In genomic region chr11:95093077-95093476, GRCm38 (mm10) we compare ENCODE assay signal across 32 mouse cellular contexts. TPM values are rescaled to one million over a fixed set of nuclear protein-coding genes. Genes with fewer than 3 reads are reported as not detected.
A peak's percentile ranks its signal among the peaks of the same experiment; 100 is the strongest.
DNase-seq lines count a peak whose midpoint lies in the region; ATAC-seq and TF ChIP-seq lines count a peak whose summit lies in the region.
"Had no signal": no experiment of that assay in that cellular context is flagged by ENCODE, and none has a peak within 500 bp of the region (broad histone marks: within the 10 kb centered on the region; RNA-seq: fewer than 3 reads in every experiment).

No protein-coding gene starts in this region.

- H3K27ac ChIP-seq in heart, postnatal 0 days (ENCODE audit: low read depth): no peak overlapping the region
- no peak overlapping the region for H3K27ac ChIP-seq in lung, postnatal 0 days (ENCODE audit: low read length)
- H3K27ac ChIP-seq: forebrain, embryonic 13.5 days; hindbrain, embryonic 10.5 days; hindbrain, embryonic 14.5 days; hindbrain, postnatal 0 days had no signal

- H3K9ac ChIP-seq in heart, postnatal 0 days (replicated peaks; ENCODE audit: low read depth, low read length): no peak overlapping the region
- no peak overlapping the region for H3K9ac ChIP-seq in lung, postnatal 0 days (replicated peaks; ENCODE audit: low read depth)
- H3K9ac ChIP-seq: forebrain, embryonic 13.5 days; hindbrain, embryonic 14.5 days had no signal

- no peak overlapping the region for H3K4me3 ChIP-seq in heart, postnatal 0 days (ENCODE audit: low read depth, low read length)
- H3K4me3 ChIP-seq in lung, postnatal 0 days (ENCODE audit: low read depth, low read length): no peak overlapping the region
- no peak overlapping the region for H3K4me3 ChIP-seq in lung, adult 2 months (replicated peaks; ENCODE audit: extremely low read depth, low read depth, low read length)
- H3K4me3 ChIP-seq: forebrain, embryonic 10.5 days; forebrain, embryonic 13.5 days; hindbrain, embryonic 10.5 days had no signal

- no peak for TF ChIP-seq EP300 in heart, postnatal 0 days (IDR thresholded peaks at IDR 0.05; ENCODE audit: low read depth)
- TF ChIP-seq EP300 in lung, postnatal 0 days (IDR thresholded peaks at IDR 0.05): peak; percentile 60

- H3K27me3 ChIP-seq in heart, postnatal 0 days (ENCODE audit: control insufficient read depth, insufficient read depth, low read length): no peaks in the 10 kb centered on the region
- H3K27me3 ChIP-seq in lung, postnatal 0 days (replicated peaks; ENCODE audit: insufficient read depth, low read length): no peaks in the 10 kb centered on the region
- H3K27me3 ChIP-seq: CH12.LX; forebrain, embryonic 13.5 days had no signal

- H3K4me2 ChIP-seq in heart, postnatal 0 days (ENCODE audit: low read depth, low read length): no peak overlapping the region
- no peak overlapping the region for H3K4me2 ChIP-seq in lung, postnatal 0 days (replicated peaks; ENCODE audit: low read depth, low read length)
- H3K4me2 ChIP-seq: forebrain, embryonic 13.5 days; heart, embryonic 11.5 days; hindbrain, embryonic 14.5 days had no signal

- no peaks in the 10 kb centered on the region for H3K36me3 ChIP-seq in heart, postnatal 0 days (replicated peaks; ENCODE audit: control insufficient read depth, insufficient read depth, low read length)
- no peaks in the 10 kb centered on the region for H3K36me3 ChIP-seq in lung, postnatal 0 days (ENCODE audit: insufficient read depth, low read length)
- H3K36me3 ChIP-seq: forebrain, embryonic 10.5 days; G1E; hindbrain, embryonic 10.5 days had no signal

- no peaks in the 10 kb centered on the region for H3K9me3 ChIP-seq in heart, postnatal 0 days (replicated peaks; ENCODE audit: control insufficient read depth, low read length)
- no peaks in the 10 kb centered on the region for H3K9me3 ChIP-seq in lung, postnatal 0 days (ENCODE audit: low read length)
- H3K9me3 ChIP-seq: forebrain, embryonic 10.5 days; forebrain, embryonic 13.5 days; G1E had no signal

- no peak for TF ChIP-seq POLR2A in lung, adult 2 months (IDR thresholded peaks at IDR 0.05; ENCODE audit: borderline replicate concordance, extremely low read depth, low read depth, low read length)

- ATAC-seq in heart, postnatal 0 days (ENCODE audit: insufficient read depth, low read depth): peak; percentile 10; the same call in 1 of the 2 replicates
- no peak for ATAC-seq in lung, postnatal 0 days
- ATAC-seq: forebrain, embryonic 13.5 days; forebrain, embryonic 16.5 days; hindbrain, postnatal 0 days; inflammation-experienced regulatory T-cells, adult 6 months had no signal

- no peak for DNase-seq in heart, postnatal 0 days (ENCODE audit: low spot score)
- DNase-seq in heart, adult 18-20 months: no peak
- no peak for DNase-seq in lung, postnatal 0 days (ENCODE audit: low spot score)
- DNase-seq in lung, adult 2 months: no peak
- DNase-seq in MN1 (ENCODE audit: low spot score): peak; percentile 62
- DNase-seq in retina, postnatal 1 day: no peak
- no peak for DNase-seq in urinary bladder, adult 2 months (ENCODE audit: low spot score)
- DNase-seq: adrenal gland, postnatal 14 days; B cell, adult 2 months; cerebellum, adult 18-20 months; cerebellum, adult 9-10 months; cerebellum, postnatal 14 days; gastrocnemius, postnatal 10 days; gastrocnemius, postnatal 36 days; heart, postnatal 10 days; heart, postnatal 36 days; kidney, adult 11 months had no signal

- no peak for TF ChIP-seq CTCF in heart, postnatal 0 days (IDR thresholded peaks at IDR 0.05; ENCODE audit: low read depth)
- no peak for TF ChIP-seq CTCF in lung, postnatal 0 days (IDR thresholded peaks at IDR 0.05)
- TF ChIP-seq CTCF in lung, adult 2 months (IDR thresholded peaks at IDR 0.05; ENCODE audit: insufficient read depth, low read length): no peak

- H3K4me1 ChIP-seq in heart, postnatal 0 days (ENCODE audit: control insufficient read depth, insufficient read depth): peaks cover 10% of the 10 kb centered on the region
- H3K4me1 ChIP-seq in lung, postnatal 0 days (ENCODE audit: insufficient read depth, low read depth, low read length): peaks cover 21% of the 10 kb centered on the region
- peaks cover 15% of the 10 kb centered on the region for H3K4me1 ChIP-seq in lung, adult 2 months (ENCODE audit: control insufficient read depth, insufficient read depth, low read length)

- 29% methylated on average over 5 of the region's 5 CpGs for WGBS in heart, postnatal 0 days
- 63% methylated on average over 5 of the region's 5 CpGs for WGBS in lung, postnatal 0 days
- WGBS in lung, adult 2 months: 57% methylated on average over 5 of the region's 5 CpGs

RNA-seq across cellular contexts. Expression of gene Itga3, which starts 16.5 kb away (rescaled TPM):
- total RNA-seq in heart, postnatal 0 days (2014; rRNA removed; ENCODE audit: low replicate concordance): 12.2 and 47.8 TPM in 2 replicates
- 6.6 and 7.2 TPM in 2 replicates for polyA plus RNA-seq in heart, postnatal 0 days (2015; fragmentation: Nextera tagmentation; extraction: Ambion mirVana)
- 10 to 100 TPM in 1 of 2 experiments, 1 to 10 TPM in 1; 8.6 to 10.1 TPM for total RNA-seq in heart, adult 18-20 months (2021)
- polyA plus RNA-seq in lung, postnatal 0 days (2015; fragmentation: Nextera tagmentation; extraction: Ambion mirVana): 44.3 and 63.1 TPM in 2 replicates
- 181 and 187 TPM in 2 replicates for polyA plus RNA-seq in lung, adult 2 months (2012; rRNA removed)
- 55.1 and 58.8 TPM in 2 replicates for polyA plus RNA-seq in urinary bladder, adult 2 months (2012; rRNA removed)
- total RNA-seq: granulocyte monocyte progenitor cell, adult 5-6 weeks had no signal
- polyA plus RNA-seq: G1E had no signal

RNA-seq across cellular contexts. Expression of gene Dlx3, which starts 26.8 kb away (rescaled TPM):
- not detected in 2 replicates for total RNA-seq in heart, postnatal 0 days (2014; rRNA removed; ENCODE audit: low replicate concordance)
- not detected in 2 replicates for polyA plus RNA-seq in heart, postnatal 0 days (2015; fragmentation: Nextera tagmentation; extraction: Ambion mirVana)
- not detected for total RNA-seq in heart, adult 18-20 months (2021)
- polyA plus RNA-seq in lung, postnatal 0 days (2015; fragmentation: Nextera tagmentation; extraction: Ambion mirVana): 0.05 TPM in 1 of 2 replicates, not detected in the other
- 0.05 and 2.0 TPM in 2 replicates for polyA plus RNA-seq in lung, adult 2 months (2012; rRNA removed)
- polyA plus RNA-seq in urinary bladder, adult 2 months (2012; rRNA removed): 0.39 and 0.41 TPM in 2 replicates
- total RNA-seq: adrenal gland, adult 18-20 months; adrenal gland, postnatal 14 days; gastrocnemius, adult 18-20 months; gastrocnemius, postnatal 36 days; granulocyte monocyte progenitor cell, adult 5-6 weeks; heart, adult 8-10 months; heart, postnatal 10 days; heart, postnatal 36 days had no signal
- polyA plus RNA-seq: forebrain, embryonic 13.5 days; G1E; heart, embryonic 14.5 days; inflammation-experienced regulatory T-cells, adult 6 months had no signal

RNA-seq across cellular contexts. Expression of gene Pdk2, which starts 51.9 kb away (rescaled TPM):
- total RNA-seq in heart, postnatal 0 days (2014; rRNA removed; ENCODE audit: low replicate concordance): 121 and 168 TPM in 2 replicates
- polyA plus RNA-seq in heart, postnatal 0 days (2015; fragmentation: Nextera tagmentation; extraction: Ambion mirVana): 179 and 186 TPM in 2 replicates
- 100 to 1,000 TPM; 421 to 452 TPM for total RNA-seq in heart, adult 18-20 months (2021)
- 39.3 and 51.1 TPM in 2 replicates for polyA plus RNA-seq in lung, postnatal 0 days (2015; fragmentation: Nextera tagmentation; extraction: Ambion mirVana)
- 53.0 and 67.3 TPM in 2 replicates for polyA plus RNA-seq in lung, adult 2 months (2012; rRNA removed)
- polyA plus RNA-seq in urinary bladder, adult 2 months (2012; rRNA removed): 34.6 and 59.4 TPM in 2 replicates
- total RNA-seq: CH12.LX had no signal

RNA-seq across cellular contexts. Expression of gene Dlx4, which starts 53.0 kb away (rescaled TPM):
- 0.31 TPM in 1 of 2 replicates, not detected in the other for total RNA-seq in heart, postnatal 0 days (2014; rRNA removed; ENCODE audit: low replicate concordance)
- polyA plus RNA-seq in heart, postnatal 0 days (2015; fragmentation: Nextera tagmentation; extraction: Ambion mirVana): 0.05 and 0.11 TPM in 2 replicates
- total RNA-seq in heart, adult 18-20 months (2021): under 1 TPM in 1 of 2 experiments, not detected in 1; 0.18 TPM
- polyA plus RNA-seq in lung, postnatal 0 days (2015; fragmentation: Nextera tagmentation; extraction: Ambion mirVana): 0.55 and 0.79 TPM in 2 replicates
- 0.20 and 0.50 TPM in 2 replicates for polyA plus RNA-seq in lung, adult 2 months (2012; rRNA removed)
- polyA plus RNA-seq in urinary bladder, adult 2 months (2012; rRNA removed): 0.27 and 0.36 TPM in 2 replicates
- total RNA-seq: adrenal gland, adult 18-20 months; adrenal gland, postnatal 14 days; gastrocnemius, adult 18-20 months; gastrocnemius, postnatal 36 days; granulocyte monocyte progenitor cell, adult 5-6 weeks; heart, adult 8-10 months; heart, postnatal 36 days had no signal
- polyA plus RNA-seq: forebrain, embryonic 13.5 days; forebrain, embryonic 16.5 days; G1E; heart, embryonic 11.5 days; heart, embryonic 14.5 days; hindbrain, embryonic 14.5 days; inflammation-experienced regulatory T-cells, adult 6 months had no signal
